Mouse (Mus musculus) stomach, postnatal 0 days (tissue): ENCODE measurements around the gene Srbd1.

Source experiments
- CTCF ChIP-seq: IDR thresholded peaks from 2 replicates; pipeline ENCODE4 v1.5.1; 2016; ENCODE audit warnings: antibody characterized with exemption, low read depth, mild to moderate bottlenecking, moderate library complexity
- EP300 ChIP-seq: optimal IDR thresholded peaks from 2 replicates; pipeline ENCODE3; 2016; ENCODE audit warnings: antibody characterized with exemption

- TF ChIP-seq CTCF: no peak
- no peak for TF ChIP-seq EP300
Observed at GRCm38 (mm10) chr17:85975077-85975476, 169.9 kb downstream of the Srbd1 start.
